Mouse (Mus musculus) hindbrain, embryonic 16.5 days (tissue): Measurements from ENCODE around the gene Gcsh. TPM values are rescaled to one million over a fixed set of nuclear protein-coding genes. Genes with fewer than 3 reads are reported as not detected.
A peak's percentile ranks its signal among the peaks of the same experiment; 100 is the strongest.

Experiments
- ATAC-seq: fragments of 200-750 bp; cut with Nextera tagmentation; 2 replicates; pipeline ENCODE4 v1.8.0; 2017; ENCODE audit warnings: moderate TSS enrichment, moderate library complexity
- H3K27ac ChIP-seq: fragments of 300-500 bp; sonication (generic); 2 replicates; pipeline ENCODE4 v1.5.1; 2014; ENCODE audit warnings: low read depth, mild to moderate bottlenecking, control low read depth, low read length, moderate library complexity
- H3K27me3 ChIP-seq: fragments of 300-500 bp; sonication (generic); replicated peaks from 2 replicates; pipeline ENCODE4 v1.6.1; 2014; ENCODE audit warnings: low read length; ENCODE audit not compliant: control insufficient read depth, insufficient read depth
- H3K36me3 ChIP-seq: fragments of 300-500 bp; sonication (generic); 2 replicates; pipeline ENCODE4 v1.6.1; 2014; ENCODE audit warnings: mild to moderate bottlenecking, low read length, moderate library complexity, mixed read lengths; ENCODE audit not compliant: control insufficient read depth, insufficient read depth
- H3K4me1 ChIP-seq: fragments of 300-500 bp; sonication (generic); 2 replicates; pipeline ENCODE4 v1.6.1; 2014; ENCODE audit warnings: low read depth, low read length; ENCODE audit not compliant: control insufficient read depth, insufficient read depth
- H3K4me2 ChIP-seq: fragments of 300-500 bp; sonication (generic); 2 replicates; pipeline ENCODE4 v1.6.1; 2014; ENCODE audit warnings: mild to moderate bottlenecking, low read length, control low read depth, moderate library complexity
- H3K4me3 ChIP-seq: fragments of 300-500 bp; sonication (generic); 2 replicates; pipeline ENCODE4 v1.5.1; 2014; ENCODE audit warnings: mild to moderate bottlenecking, low read length, control low read depth, moderate library complexity
- H3K9ac ChIP-seq: fragments of 300-500 bp; sonication (generic); 2 replicates; pipeline ENCODE4 v1.6.1; 2014; ENCODE audit warnings: low read depth, mild to moderate bottlenecking, control low read depth, low read length, moderate library complexity
- H3K9me3 ChIP-seq: fragments of 300-500 bp; sonication (generic); 2 replicates; pipeline ENCODE4 v1.6.1; 2014; ENCODE audit warnings: mild to moderate bottlenecking, low read length, moderate library complexity; ENCODE audit not compliant: control insufficient read depth
- WGBS: fragments of 180-500 bp; shearing (Covaris S2); extraction: QIAGEN DNeasy Blood & Tissue Kit; methylation state at CpG from one replicate; pipeline ENCODE4 v1.1.7; 2014; 5-methylcytosine and 5-hydroxymethylcytosine counted together
- polyA plus RNA-seq: library from polyadenylated mRNA; unstranded; fragments of >200 nt; fragmentation: Nextera tagmentation; extraction: Ambion mirVana; gene quantifications from 2 replicates; pipeline ENCODE4 v1.2.1, GENCODE M21; 2015

Gene Gcsh
- polyA plus RNA-seq, 1 experiment from 2014 or later, result 119 TPM

DNA sequence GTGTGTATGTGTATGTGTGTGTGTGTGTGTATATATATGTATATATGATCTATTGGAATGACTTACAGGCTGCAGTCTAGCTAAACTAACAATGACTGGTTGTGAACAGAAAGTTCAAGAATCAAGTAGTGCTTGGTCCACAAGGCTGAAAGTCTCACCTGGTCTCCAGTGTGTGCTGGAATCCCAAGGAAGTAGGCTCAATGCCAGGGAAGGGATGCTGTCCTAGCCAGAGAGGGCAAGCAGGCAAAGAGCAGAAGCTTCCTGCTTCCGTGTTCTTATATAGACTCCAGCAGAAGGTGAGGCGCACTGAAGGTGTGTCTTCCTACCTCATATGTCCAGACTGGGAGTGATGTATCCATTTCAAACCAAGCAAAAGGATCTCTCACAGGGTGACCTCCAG, 41.6 kb downstream of the Gcsh start:
- no peak overlapping the region for H3K9ac ChIP-seq
- H3K27me3 ChIP-seq, result no peaks in the 10 kb centered on the region
- H3K9me3 ChIP-seq, result no peaks in the 10 kb centered on the region
- ATAC-seq, result no peak
- H3K4me2 ChIP-seq, result no peak overlapping the region
- H3K36me3 ChIP-seq, result peaks cover 22% of the 10 kb centered on the region
- no peak overlapping the region for H3K27ac ChIP-seq
- H3K4me3 ChIP-seq, result no peak overlapping the region
- no peaks in the 10 kb centered on the region for H3K4me1 ChIP-seq
- WGBS, result 98% methylated on average over 2 of the region's 2 CpGs

DNA sequence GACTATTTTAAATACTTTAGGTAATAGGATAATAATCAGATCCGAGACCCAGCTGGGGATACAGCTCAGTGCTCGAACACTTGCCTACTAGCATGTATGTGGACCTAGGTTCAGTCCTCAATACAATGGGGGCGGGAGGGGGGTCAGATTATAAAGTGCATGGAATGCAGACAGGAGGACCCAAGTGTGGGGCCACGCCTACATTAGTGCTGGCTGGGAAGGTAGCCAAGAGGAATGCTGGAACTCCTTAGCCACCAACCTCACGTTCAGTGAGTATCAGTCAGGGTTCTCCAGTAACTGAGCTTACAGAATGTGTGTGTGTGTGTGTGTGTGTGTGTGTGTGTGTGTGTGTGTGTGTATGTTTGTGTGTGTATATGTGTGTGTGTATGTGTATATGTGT, 42.0 kb downstream of the Gcsh start:
- no peak overlapping the region for H3K27ac ChIP-seq
- WGBS, result 69% methylated on average over 5 of the region's 5 CpGs
- H3K9ac ChIP-seq, result no peak overlapping the region
- no peak overlapping the region for H3K4me3 ChIP-seq
- ATAC-seq, result no peak
- H3K4me1 ChIP-seq, result peaks cover 3% of the 10 kb centered on the region; the same call in 1 of the 2 replicates
- H3K9me3 ChIP-seq, result no peaks in the 10 kb centered on the region
- peaks cover 22% of the 10 kb centered on the region for H3K36me3 ChIP-seq
- no peaks in the 10 kb centered on the region for H3K27me3 ChIP-seq
- H3K4me2 ChIP-seq, result no peak overlapping the region

DNA sequence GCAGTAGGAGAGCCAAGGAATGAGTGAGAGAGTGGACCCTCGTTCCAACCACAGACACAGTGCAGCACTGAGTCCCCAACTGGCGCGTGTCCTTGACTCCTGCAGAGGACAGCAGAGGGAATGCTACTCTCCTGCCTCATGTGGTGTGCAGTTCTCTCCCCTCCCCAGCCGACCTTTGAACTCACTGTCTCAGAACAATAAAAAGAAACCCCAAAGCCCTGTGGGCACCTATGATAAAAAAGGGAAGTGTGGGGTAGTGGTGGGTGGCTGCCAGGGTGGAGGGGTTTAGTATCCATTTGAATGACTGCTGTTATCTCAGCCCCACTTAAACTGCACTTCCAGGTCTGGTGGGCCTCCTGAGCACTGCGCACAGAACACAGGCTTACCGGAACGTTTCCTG, 45.7 kb downstream of the Gcsh start:
- Histone ChIP-seq H3K4me1 (peaks cover 16% of the 10 kb centered on the region), H3K4me2 (no peak overlapping the region), H3K4me3 (no peak overlapping the region), H3K9ac (no peak overlapping the region), H3K36me3 (no peaks in the 10 kb centered on the region), H3K27me3 (no peaks in the 10 kb centered on the region), H3K27ac (no peak overlapping the region), H3K9me3 (no peaks in the 10 kb centered on the region)
- ATAC-seq, result no peak
- WGBS, result 95% methylated on average over 7 of the region's 7 CpGs

DNA sequence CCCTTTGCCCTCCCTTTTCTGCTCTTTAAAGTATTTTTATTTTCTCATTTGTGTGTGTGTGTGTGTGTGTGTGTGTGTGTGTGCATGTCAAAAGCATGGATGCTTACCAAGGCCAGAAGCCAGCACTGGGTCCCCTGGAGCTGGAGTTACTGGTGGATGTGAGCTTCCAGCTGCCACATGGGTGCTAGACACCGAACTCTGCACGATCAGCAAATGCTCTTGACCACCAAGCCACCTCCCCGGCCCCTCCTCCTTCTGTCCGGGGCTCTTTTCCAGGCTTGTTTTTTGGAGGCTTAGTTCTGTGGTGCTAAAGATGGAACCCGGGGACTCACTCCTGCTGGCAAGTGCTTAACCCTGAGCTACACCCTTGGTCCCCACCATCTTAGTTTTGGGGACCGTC, 46.5 kb downstream of the Gcsh start:
- H3K4me2 ChIP-seq, result no peak overlapping the region
- no peak overlapping the region for H3K4me3 ChIP-seq
- 90% methylated on average over 6 of the region's 6 CpGs for WGBS
- no peaks in the 10 kb centered on the region for H3K9me3 ChIP-seq
- H3K36me3 ChIP-seq, result no peaks in the 10 kb centered on the region
- no peak overlapping the region for H3K9ac ChIP-seq
- no peaks in the 10 kb centered on the region for H3K27me3 ChIP-seq
- H3K4me1 ChIP-seq, result peaks cover 16% of the 10 kb centered on the region
- no peak for ATAC-seq
- no peak overlapping the region for H3K27ac ChIP-seq

DNA sequence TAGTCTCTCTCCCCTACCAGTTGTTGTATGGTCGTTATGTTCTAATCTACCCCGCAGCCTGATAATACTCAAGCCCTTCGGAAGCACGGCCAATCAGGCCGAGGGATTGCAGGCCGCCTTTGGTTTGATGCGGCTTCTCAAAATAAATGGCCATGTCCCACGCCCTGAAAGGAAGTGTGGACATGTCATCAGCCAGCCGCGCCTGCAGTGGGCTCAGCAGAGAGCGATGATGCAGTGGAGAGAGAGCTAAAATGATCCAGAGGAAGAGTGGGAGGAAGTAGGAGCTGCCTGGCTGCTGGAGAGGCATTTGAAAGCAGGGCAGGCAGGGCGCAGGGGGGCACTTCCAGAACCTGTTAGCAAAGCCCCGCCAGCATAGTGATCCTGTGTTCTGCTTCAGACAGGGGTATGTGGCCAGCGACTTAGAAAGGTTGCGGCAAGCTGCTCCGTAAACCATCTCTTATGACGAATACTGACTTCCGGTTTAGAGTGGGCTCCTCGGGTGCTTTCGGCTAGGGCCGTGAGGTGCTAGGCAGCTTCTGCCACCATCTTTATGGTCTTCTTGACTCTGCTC, 47.0 kb downstream of the Gcsh start:
- 85% methylated on average over 21 of the region's 21 CpGs for WGBS

DNA sequence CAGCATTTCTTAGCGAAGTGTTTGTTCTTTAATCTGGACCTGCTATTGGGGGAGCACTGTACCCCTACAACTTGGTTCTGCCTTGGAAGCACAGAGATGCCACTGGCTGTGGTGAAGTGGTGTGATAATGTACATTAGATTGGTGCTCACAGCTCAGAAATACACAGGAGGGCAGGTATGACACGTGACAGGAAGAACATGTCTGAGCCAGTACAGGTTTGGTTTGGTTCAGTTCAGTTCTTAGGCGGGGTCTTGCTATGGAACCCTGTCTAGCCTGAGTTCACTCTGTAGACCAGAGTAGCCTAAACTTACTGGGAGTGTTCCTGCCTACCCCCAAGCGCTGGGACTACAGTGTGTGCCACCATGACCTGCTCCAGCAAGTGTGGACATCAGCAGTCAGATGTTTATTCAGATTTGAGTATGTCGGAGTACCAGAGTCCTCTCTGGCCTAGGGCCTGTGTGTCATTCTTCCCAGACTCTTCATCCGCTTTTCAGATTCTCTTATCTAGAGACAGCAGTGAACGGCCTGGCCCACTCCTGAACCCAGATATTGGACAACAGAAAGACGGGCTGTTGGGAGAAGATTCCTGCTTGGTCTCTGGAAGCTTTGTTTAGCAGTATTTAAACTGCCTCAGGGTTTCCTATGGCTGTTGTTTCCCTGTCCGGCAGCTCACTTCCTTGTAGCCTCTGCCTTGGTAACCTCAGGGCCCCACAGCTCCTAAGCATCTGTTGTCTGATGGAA, 48.0 kb downstream of the Gcsh start:
- WGBS, result 89% methylated on average over 9 of the region's 9 CpGs

More for the DNA sequence above, 47.0 kb downstream of the Gcsh start:
- H3K4me3 ChIP-seq, result no peak overlapping the region
- ATAC-seq, result no peak
- H3K4me1 ChIP-seq, result peaks cover 16% of the 10 kb centered on the region
- H3K27ac ChIP-seq, result no peak overlapping the region
- H3K27me3 ChIP-seq, result no peaks in the 10 kb centered on the region
- H3K9me3 ChIP-seq, result no peaks in the 10 kb centered on the region
- H3K9ac ChIP-seq, result no peak overlapping the region
- H3K4me2 ChIP-seq, result no peak overlapping the region
- no peaks in the 10 kb centered on the region for H3K36me3 ChIP-seq

DNA sequence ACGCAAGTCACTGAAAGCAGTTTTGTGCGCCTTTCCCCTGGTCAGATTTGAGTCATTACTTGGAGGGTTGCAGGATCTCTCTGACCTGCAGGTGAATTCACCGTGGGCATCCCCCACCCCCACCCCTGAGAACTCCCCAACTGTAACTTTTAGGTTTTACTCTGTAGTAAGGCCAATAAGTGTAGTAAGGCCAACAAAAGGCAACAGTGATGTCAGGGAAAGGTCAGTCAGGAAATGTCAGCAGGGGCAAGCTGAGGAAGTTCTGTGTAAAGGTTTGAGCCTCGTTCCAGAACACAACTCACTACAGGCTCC, 49.0 kb downstream of the Gcsh start:
- Histone ChIP-seq H3K9ac (peak overlapping the region; percentile 92), H3K4me1 (peaks cover 16% of the 10 kb centered on the region), H3K36me3 (no peaks in the 10 kb centered on the region), H3K9me3 (no peaks in the 10 kb centered on the region), H3K4me3 (peak overlapping the region; percentile 90), H3K27ac (no peak overlapping the region), H3K27me3 (no peaks in the 10 kb centered on the region), H3K4me2 (peak overlapping the region; percentile 86)
- WGBS, result 12% methylated on average over 4 of the region's 4 CpGs
- ATAC-seq, result no peak

More for the DNA sequence above, 48.0 kb downstream of the Gcsh start:
- Histone ChIP-seq H3K27ac (no peak overlapping the region), H3K36me3 (no peaks in the 10 kb centered on the region), H3K27me3 (no peaks in the 10 kb centered on the region), H3K9me3 (no peaks in the 10 kb centered on the region), H3K4me2 (no peak overlapping the region), H3K4me1 (peaks cover 16% of the 10 kb centered on the region), H3K9ac (no peak overlapping the region), H3K4me3 (no peak overlapping the region)
- no peak for ATAC-seq

DNA sequence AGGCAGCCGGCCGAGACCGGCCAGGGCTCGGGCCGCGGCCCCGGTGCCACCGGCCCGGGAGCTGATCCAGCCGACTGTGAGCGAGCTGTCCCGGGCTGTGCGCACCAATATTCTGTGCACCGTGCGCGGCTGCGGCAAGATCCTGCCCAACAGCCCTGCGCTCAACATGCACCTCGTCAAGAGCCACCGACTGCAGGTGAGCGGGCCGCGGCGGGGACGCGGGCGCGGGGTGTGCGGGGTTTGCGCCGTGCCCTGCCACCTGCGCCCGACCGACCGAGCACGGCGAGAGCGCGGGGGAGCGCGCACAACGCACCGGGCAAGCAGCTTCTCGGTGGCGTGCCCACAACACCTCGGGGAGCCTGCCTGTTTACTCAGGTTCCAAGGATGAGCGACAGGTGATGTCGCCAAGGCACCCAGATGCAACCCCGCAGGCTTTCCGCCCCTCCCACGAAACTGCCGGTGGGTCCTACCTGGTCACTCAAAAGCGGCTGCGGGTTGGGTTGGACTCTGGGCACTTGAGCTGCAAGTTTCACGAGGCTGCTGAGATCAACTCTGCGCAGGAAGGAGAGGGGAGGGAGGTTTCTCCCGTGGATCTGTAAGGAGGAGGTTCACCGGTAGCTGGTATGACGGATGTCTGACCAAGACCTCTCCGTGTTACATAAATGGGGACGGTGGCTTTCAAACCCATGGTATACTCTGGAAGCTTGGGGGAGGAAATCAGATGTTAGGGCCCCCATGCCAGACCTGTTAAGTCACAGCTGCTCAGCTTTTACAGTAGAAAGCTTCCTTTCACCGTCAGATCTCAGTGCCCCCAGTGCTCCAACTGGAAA, 49.6 kb downstream of the Gcsh start:
- peak overlapping the region; percentile 90 for H3K4me3 ChIP-seq
- no peaks in the 10 kb centered on the region for H3K27me3 ChIP-seq
- peak; percentile 81 for ATAC-seq
- under 1% methylated on average over 57 of the region's 62 CpGs for WGBS
- no peaks in the 10 kb centered on the region for H3K9me3 ChIP-seq
- peak overlapping the region; percentile 92 for H3K9ac ChIP-seq
- H3K4me2 ChIP-seq, result peak overlapping the region; percentile 86
- H3K36me3 ChIP-seq, result no peaks in the 10 kb centered on the region
- H3K27ac ChIP-seq, result peak overlapping the region; percentile 81
- peaks cover 16% of the 10 kb centered on the region for H3K4me1 ChIP-seq

DNA sequence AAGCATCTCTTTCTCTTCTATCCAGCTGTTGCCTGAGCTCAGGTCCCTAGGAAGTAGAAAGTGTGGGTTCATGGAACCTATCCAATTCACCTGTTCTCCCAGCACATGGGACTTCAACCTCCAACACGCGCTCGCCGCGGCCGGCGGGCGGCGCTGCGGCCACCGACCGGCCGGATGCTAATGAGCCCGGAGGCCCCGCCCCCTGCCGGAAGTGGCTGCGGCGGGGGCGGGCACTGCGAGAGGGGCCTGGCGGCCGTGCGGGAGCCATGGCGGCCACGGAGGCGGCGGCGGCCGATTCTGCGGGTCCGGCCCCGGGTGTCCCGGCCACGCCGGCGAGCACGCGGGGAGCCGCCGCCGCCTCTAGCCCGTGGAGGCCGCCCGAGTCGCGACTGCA, 50.2 kb downstream of the Gcsh start, which contains the start of gene Atmin:
Gene Atmin, plus strand, starts transcription at position 233 of the 394 bp plus-strand sequence.
- ATAC-seq, result peak; percentile 88
- whole genome bisulfite sequencing, result under 1% methylated on average over 46 of the region's 46 CpGs
- H3K36me3 ChIP-seq, result no peaks in the 10 kb centered on the region
- H3K9ac ChIP-seq, result peak within 1 kb of the TSS; percentile 92
- H3K9me3 ChIP-seq, result no peaks in the 10 kb centered on the region
- H3K4me1 ChIP-seq, result peaks cover 16% of the 10 kb centered on the region
- peak within 1 kb of the TSS; percentile 81 for H3K27ac ChIP-seq
- H3K4me2 ChIP-seq, result peak within 1 kb of the TSS; percentile 86
- peak within 1 kb of the TSS; percentile 90 for H3K4me3 ChIP-seq
- H3K27me3 ChIP-seq, result no peaks in the 10 kb centered on the region
